Mouse (Mus musculus): ENCODE measurements around the gene Limk2. TPM values are rescaled to one million over a fixed set of nuclear protein-coding genes. Genes with fewer than 3 reads are reported as not detected.

Limk2 gene
- polyA plus RNA-seq, 1 experiment from 2014 or later = 82.2 TPM

DNA sequence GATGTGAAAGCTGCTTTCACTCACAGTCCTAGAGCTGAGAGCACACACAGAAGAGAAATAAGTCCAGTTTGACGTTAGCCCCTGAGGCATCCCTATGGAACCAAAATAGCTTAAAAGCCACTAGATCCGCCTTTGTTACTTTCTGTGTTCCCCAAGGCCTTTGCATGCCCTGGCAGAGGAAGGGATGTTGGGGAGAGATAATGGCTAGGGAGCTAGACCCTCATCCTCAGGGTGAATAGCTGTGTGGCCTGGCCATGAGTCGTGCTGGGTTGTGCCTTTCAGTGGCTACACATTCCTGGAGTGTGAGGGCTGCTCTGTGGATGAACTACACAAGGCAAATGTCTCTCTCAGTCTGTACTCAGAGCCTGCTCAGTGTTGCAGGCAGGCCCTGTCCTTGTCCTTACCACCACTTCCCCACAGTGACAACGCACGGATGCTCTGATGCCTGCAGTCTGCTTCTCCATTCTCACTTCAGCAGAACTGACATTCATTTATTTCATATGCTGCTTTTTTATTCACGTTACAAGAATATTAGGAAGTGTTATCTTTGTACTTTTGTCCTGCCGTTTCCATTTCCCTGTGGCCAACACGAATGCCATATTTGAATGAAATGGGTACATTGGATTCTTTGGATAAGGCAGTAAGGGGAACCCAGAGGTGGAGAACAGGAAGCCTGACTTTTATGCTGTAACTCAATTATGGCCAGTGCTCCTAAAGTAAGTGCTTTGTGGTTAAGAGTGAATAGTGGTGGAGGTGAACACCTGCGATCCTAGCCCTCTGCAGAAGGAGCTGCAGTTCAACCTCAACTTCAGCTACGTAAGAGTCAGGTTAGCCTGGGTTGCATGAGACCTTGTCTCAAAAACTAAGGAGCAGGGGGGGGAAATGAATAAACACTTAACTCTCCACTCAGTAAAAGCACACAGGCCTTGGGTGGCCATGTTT lies 110.8 kb downstream of the Limk2 start:
- WGBS = 90% methylated on average over 10 of the region's 10 CpGs
- H3K36me3 ChIP-seq = peaks cover 100% of the 10 kb centered on the region
- no peaks in the 10 kb centered on the region for H3K27me3 ChIP-seq (ENCODE audit: insufficient read depth, poor library complexity, severe bottlenecking)

DNA sequence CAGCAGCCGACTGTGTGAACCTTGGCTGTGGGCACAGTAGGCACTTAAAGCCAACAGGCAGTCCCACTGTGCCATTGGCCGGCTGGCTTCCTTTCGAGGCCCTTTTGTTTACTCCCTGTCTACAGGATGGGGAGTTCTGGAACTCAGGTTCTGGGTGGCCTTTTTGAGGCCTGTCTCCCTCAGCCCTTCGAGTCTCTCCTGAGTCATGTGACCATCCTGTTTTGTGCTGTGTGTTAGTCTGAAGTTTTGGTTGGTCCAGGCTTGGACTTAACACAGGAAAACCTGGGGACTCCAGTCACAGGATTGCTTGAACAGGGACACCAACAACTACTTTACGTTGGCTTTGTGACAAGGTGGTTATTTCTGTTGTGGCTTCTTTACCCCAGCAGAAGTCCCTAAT lies 112.9 kb downstream of the Limk2 start:
- WGBS = 80% methylated on average over 5 of the region's 5 CpGs
- peak overlapping the region; percentile 95; the same call in 1 of the 2 replicates for H3K4me3 ChIP-seq
- H3K4me1 ChIP-seq (replicated peaks) = peaks cover 50% of the 10 kb centered on the region
- peaks cover 98% of the 10 kb centered on the region for H3K36me3 ChIP-seq
- DNase-seq (ENCODE audit: low spot score) = no peak
- peak overlapping the region; percentile 50; the same call in 1 of the 2 replicates for H3K27ac ChIP-seq
- no peaks in the 10 kb centered on the region for H3K27me3 ChIP-seq (ENCODE audit: insufficient read depth, poor library complexity, severe bottlenecking)
- H3K9me3 ChIP-seq = no peaks in the 10 kb centered on the region

More for the DNA sequence above, 110.8 kb downstream of the Limk2 start:
- H3K4me1 ChIP-seq (replicated peaks) = peaks cover 39% of the 10 kb centered on the region
- H3K4me3 ChIP-seq = no peak overlapping the region
- no peak overlapping the region for H3K27ac ChIP-seq
- no peaks in the 10 kb centered on the region for H3K9me3 ChIP-seq
- no peak for DNase-seq (ENCODE audit: low spot score)

DNA sequence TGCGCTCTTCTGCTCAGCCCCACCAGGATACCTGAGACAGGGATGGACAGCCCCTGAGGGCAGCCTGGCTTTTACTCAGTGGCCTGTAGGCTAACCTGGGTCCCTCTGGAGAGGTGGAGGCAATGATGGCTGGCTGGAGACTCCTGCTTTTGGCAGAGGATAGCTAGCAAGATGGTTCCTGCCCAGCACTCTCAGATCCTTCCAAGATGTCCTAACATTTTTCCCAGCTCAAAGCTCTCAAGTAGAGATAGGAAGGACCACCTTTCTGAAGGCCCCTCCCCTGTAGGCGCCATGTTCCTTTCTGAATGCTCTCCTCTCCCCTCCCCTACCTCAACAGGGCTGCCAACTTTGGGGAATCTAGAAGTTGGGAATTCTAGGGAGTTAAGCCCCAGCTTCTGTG lies 114.3 kb downstream of the Limk2 start:
- 89% methylated on average over 2 of the region's 2 CpGs for WGBS
- H3K27ac ChIP-seq = peak overlapping the region; percentile 100
- no peak for DNase-seq (ENCODE audit: low spot score)

More for the DNA sequence above, 114.3 kb downstream of the Limk2 start:
- Histone ChIP-seq H3K36me3 (peaks cover 85% of the 10 kb centered on the region), H3K4me1 (replicated peaks) (peaks cover 52% of the 10 kb centered on the region), H3K27me3 (ENCODE audit: insufficient read depth, poor library complexity, severe bottlenecking) (no peaks in the 10 kb centered on the region), H3K9me3 (0 out of 2 replicates have a peak, but pooled peaks cover 3% of the 10 kb centered on the region), H3K4me3 (peak overlapping the region; percentile 95)

Other genes starting within 250 kb of the Limk2 start
- 12.7 and 14.4 TPM in 2 replicates for gene Sfi1, start 215.7 kb downstream of the Limk2 start, polyA plus RNA-seq (2016; fragmentation: Nextera tagmentation; extraction: Ambion mirVana)
- 48.4 and 58.1 TPM in 2 replicates for gene Eif4enif1, start 206.8 kb downstream of the Limk2 start, polyA plus RNA-seq (2016; fragmentation: Nextera tagmentation; extraction: Ambion mirVana)
- 317 and 322 TPM in 2 replicates for gene Drg1, start 142.8 kb downstream of the Limk2 start, polyA plus RNA-seq (2016; fragmentation: Nextera tagmentation; extraction: Ambion mirVana)
- gene Patz1, start 120.3 kb downstream of the Limk2 start, polyA plus RNA-seq (2016; fragmentation: Nextera tagmentation; extraction: Ambion mirVana) = 106 and 116 TPM in 2 replicates
- 9.3 and 9.4 TPM in 2 replicates for gene Pik3ip1, start 78.8 kb downstream of the Limk2 start, polyA plus RNA-seq (2016; fragmentation: Nextera tagmentation; extraction: Ambion mirVana)
- gene Rnf185, start 43.2 kb upstream of the Limk2 start, polyA plus RNA-seq (2016; fragmentation: Nextera tagmentation; extraction: Ambion mirVana) = 42.1 and 44.5 TPM in 2 replicates
- gene Pla2g3, start 79.1 kb upstream of the Limk2 start, polyA plus RNA-seq (2016; fragmentation: Nextera tagmentation; extraction: Ambion mirVana) = 0.99 and 1.5 TPM in 2 replicates
- gene Inpp5j, start 95.6 kb upstream of the Limk2 start, polyA plus RNA-seq (2016; fragmentation: Nextera tagmentation; extraction: Ambion mirVana) = 0.21 and 0.37 TPM in 2 replicates
- 60.3 and 73.5 TPM in 2 replicates for gene Selenom, start 105.5 kb upstream of the Limk2 start, polyA plus RNA-seq (2016; fragmentation: Nextera tagmentation; extraction: Ambion mirVana)
- gene Smtn, start 131.4 kb upstream of the Limk2 start, polyA plus RNA-seq (2016; fragmentation: Nextera tagmentation; extraction: Ambion mirVana) = 43.2 and 46.1 TPM in 2 replicates
- 38.4 and 40.8 TPM in 2 replicates for gene Morc2a, start 240.0 kb upstream of the Limk2 start, polyA plus RNA-seq (2016; fragmentation: Nextera tagmentation; extraction: Ambion mirVana)

Data from hindbrain, embryonic 10.5 days (tissue).